Mouse (Mus musculus) kidney, embryonic 15.5 days (tissue): Measurements from ENCODE around the gene Slc48a1. TPM values are rescaled to one million over a fixed set of nuclear protein-coding genes. Genes with fewer than 3 reads are reported as not detected.

Source experiments
- ATAC-seq: fragments of 200-750 bp; cut with Nextera tagmentation; replicated peaks from 2 replicates; pipeline ENCODE4 v1.8.0; 2017; ENCODE audit warnings: moderate TSS enrichment; ENCODE audit not compliant: low FRiP score
- H3K27ac ChIP-seq: fragments of 300-500 bp; sonication (generic); 2 replicates; pipeline ENCODE4 v1.5.1; 2015; ENCODE audit warnings: mild to moderate bottlenecking, inconsistent platforms
- H3K27me3 ChIP-seq: fragments of 300-500 bp; sonication (generic); 2 replicates; pipeline ENCODE4 v1.6.1; 2015; ENCODE audit warnings: inconsistent platforms
- H3K36me3 ChIP-seq: fragments of 300-500 bp; sonication (generic); 2 replicates; pipeline ENCODE4 v1.6.1; 2015; ENCODE audit warnings: inconsistent platforms
- H3K4me1 ChIP-seq: fragments of 300-500 bp; sonication (generic); 2 replicates; pipeline ENCODE4 v1.6.1; 2015; ENCODE audit warnings: inconsistent platforms
- H3K4me2 ChIP-seq: fragments of 300-500 bp; sonication (generic); 2 replicates; pipeline ENCODE4 v1.6.1; 2015; ENCODE audit warnings: moderate library complexity, mild to moderate bottlenecking, inconsistent platforms
- H3K4me3 ChIP-seq: fragments of 300-500 bp; sonication (generic); replicated peaks from 2 replicates; pipeline ENCODE4 v1.5.1; 2015; ENCODE audit warnings: mild to moderate bottlenecking, inconsistent platforms
- H3K9ac ChIP-seq: fragments of 300-500 bp; sonication (generic); 2 replicates; pipeline ENCODE4 v1.6.1; 2015; ENCODE audit warnings: mild to moderate bottlenecking, inconsistent platforms
- H3K9me3 ChIP-seq: fragments of 300-500 bp; sonication (generic); replicated peaks from 2 replicates; pipeline ENCODE4 v1.6.1; 2016; ENCODE audit warnings: inconsistent platforms
- WGBS: fragments of 180-500 bp; shearing (Covaris S2); methylation state at CpG from one replicate; pipeline ENCODE4 v1.1.7; 2015; ENCODE audit warnings: mixed read lengths; 5-methylcytosine and 5-hydroxymethylcytosine counted together
- polyA plus RNA-seq: library from polyadenylated mRNA; unstranded; fragments of >200 nt; fragmentation: Nextera tagmentation; extraction: Ambion mirVana; gene quantifications from 2 replicates; pipeline ENCODE4 v1.2.1, GENCODE M21; 2015

Gene Slc48a1
- polyA plus RNA-seq, 1 experiment from 2014 or later: 58.8 TPM

DNA sequence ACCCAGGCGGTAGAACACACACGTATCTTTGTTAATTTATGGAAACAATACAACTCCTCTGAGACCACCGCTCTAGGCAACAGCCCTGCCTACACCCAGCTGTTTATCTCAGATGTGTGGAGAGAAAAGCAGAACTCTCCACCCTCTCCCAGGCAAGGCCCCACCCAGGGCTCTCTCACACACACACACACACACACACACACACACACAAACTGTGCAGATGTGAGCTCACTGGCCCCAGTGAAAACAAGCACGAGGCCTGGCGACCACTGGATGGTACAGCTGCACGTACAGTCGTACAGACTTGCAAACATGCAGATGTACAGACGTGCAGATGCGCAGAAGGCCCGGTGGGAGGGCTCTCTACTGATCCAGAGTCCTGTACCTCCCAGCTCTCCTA lies 33.4 kb upstream of the Slc48a1 start:
- Histone ChIP-seq H3K9me3 (no peaks in the 10 kb centered on the region), H3K4me2 (no peak overlapping the region), H3K27ac (peak overlapping the region; percentile 2; the same call in 1 of the 2 replicates), H3K27me3 (no peaks in the 10 kb centered on the region), H3K4me1 (peaks cover 9% of the 10 kb centered on the region; the same call in 1 of the 2 replicates), H3K4me3 (no peak overlapping the region), H3K36me3 (peaks cover 50% of the 10 kb centered on the region), H3K9ac (no peak overlapping the region)
- ATAC-seq: no peak
- WGBS: 55% methylated on average over 10 of the region's 10 CpGs

DNA sequence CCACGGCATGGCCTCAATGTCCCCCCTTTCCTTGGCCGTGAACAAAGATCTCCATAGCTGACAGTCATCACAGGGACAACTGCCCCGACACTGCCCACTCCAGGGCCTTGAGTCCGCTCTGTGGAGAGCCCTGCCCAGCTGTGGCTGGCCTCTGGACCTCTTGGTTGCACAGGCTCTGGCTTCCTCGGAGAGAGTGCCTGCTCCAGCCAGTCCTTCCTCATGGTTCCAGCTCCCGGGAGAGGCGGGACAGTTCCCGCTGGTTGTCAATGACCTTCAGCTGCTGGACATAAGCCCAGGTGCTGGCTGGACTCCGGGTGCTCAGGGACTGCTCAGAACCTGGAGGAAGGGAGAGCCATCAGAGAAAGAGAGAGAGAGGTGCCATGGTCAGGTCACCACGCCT lies 33.0 kb upstream of the Slc48a1 start:
- peaks cover 13% of the 10 kb centered on the region for H3K4me1 ChIP-seq
- H3K27me3 ChIP-seq: no peaks in the 10 kb centered on the region
- WGBS: 69% methylated on average over 10 of the region's 10 CpGs
- ATAC-seq: no peak; the same call in 1 of the 2 replicates
- H3K9ac ChIP-seq: no peak overlapping the region
- H3K9me3 ChIP-seq: no peaks in the 10 kb centered on the region
- H3K27ac ChIP-seq: peak overlapping the region; percentile 2; the same call in 1 of the 2 replicates
- H3K4me3 ChIP-seq: no peak overlapping the region
- H3K4me2 ChIP-seq: no peak overlapping the region
- peaks cover 50% of the 10 kb centered on the region for H3K36me3 ChIP-seq

DNA sequence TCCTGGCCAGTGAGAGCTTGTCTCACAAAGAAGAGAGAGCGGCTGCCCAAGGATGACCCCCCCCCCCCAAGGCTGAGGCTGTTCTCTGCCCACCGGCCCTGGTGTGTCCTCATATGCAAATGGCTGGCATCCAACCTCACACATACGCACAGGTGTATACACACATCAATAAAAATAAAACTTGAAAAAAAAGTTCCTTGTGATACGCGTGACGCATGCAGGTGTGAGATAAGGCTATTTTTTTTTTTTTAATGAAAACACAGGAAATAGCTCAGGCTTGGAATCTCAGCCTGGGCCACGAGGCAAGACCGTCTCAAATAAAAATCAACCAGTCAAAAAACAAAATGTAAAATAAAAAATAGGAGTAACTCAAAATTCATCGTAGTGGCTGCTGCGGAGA lies 32.0 kb upstream of the Slc48a1 start:
- no peaks in the 10 kb centered on the region for H3K27me3 ChIP-seq
- H3K4me1 ChIP-seq: peaks cover 22% of the 10 kb centered on the region
- no peaks in the 10 kb centered on the region for H3K9me3 ChIP-seq
- no peak for ATAC-seq
- no peak overlapping the region for H3K4me2 ChIP-seq
- peaks cover 50% of the 10 kb centered on the region for H3K36me3 ChIP-seq
- no peak overlapping the region for H3K27ac ChIP-seq
- no peak overlapping the region for H3K4me3 ChIP-seq
- no peak overlapping the region for H3K9ac ChIP-seq
- 89% methylated on average over 10 of the region's 10 CpGs for WGBS

DNA sequence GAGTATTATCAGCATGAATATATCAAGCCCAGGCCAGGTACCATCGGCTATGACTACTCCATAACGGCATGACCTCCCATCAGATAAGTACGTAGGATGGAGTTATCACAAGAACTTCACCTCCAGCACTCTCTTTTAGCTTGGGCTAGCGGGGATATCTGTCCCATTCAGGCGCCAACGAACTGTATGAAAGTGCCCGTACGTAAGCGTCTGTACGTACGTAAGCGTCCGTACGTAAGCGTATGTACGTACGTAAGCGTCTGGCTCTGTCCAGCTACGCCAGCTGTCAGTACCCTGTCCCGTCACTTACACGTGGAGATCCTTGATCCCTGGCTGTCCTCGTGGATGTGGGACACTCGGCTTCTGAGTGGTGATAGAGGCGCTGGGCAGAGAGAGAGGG lies 31.6 kb upstream of the Slc48a1 start:
- Histone ChIP-seq H3K27ac (no peak overlapping the region), H3K36me3 (peaks cover 50% of the 10 kb centered on the region), H3K27me3 (no peaks in the 10 kb centered on the region), H3K4me2 (no peak overlapping the region), H3K4me1 (peaks cover 22% of the 10 kb centered on the region), H3K4me3 (no peak overlapping the region), H3K9me3 (no peaks in the 10 kb centered on the region), H3K9ac (no peak overlapping the region)
- ATAC-seq: no peak
- 93% methylated on average over 24 of the region's 24 CpGs for WGBS

DNA sequence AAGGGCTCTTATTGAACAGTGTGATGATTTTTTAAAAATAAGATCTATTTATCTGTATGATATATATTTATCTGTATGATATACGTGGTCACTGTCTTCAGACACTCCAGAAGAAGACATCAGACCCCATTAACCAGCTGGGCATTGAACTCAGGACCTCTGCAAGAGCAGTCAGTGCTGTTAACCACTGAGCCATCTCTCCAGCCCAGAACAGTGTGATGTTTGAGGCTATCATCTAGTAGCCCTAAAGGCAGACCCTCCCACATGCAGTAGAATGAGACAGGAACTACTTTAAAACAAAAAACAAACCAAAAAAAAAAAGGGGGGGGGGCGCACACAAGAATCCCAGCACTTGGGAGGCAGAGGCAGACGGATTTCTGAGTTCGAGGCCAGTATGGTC lies 30.8 kb upstream of the Slc48a1 start:
- ATAC-seq: no peak
- no peaks in the 10 kb centered on the region for H3K27me3 ChIP-seq
- no peak overlapping the region for H3K4me3 ChIP-seq
- H3K4me1 ChIP-seq: peaks cover 22% of the 10 kb centered on the region
- WGBS: 87% methylated on average over 4 of the region's 4 CpGs
- H3K9me3 ChIP-seq: no peaks in the 10 kb centered on the region
- no peak overlapping the region for H3K27ac ChIP-seq
- no peak overlapping the region for H3K4me2 ChIP-seq
- no peak overlapping the region for H3K9ac ChIP-seq
- peaks cover 50% of the 10 kb centered on the region for H3K36me3 ChIP-seq

DNA sequence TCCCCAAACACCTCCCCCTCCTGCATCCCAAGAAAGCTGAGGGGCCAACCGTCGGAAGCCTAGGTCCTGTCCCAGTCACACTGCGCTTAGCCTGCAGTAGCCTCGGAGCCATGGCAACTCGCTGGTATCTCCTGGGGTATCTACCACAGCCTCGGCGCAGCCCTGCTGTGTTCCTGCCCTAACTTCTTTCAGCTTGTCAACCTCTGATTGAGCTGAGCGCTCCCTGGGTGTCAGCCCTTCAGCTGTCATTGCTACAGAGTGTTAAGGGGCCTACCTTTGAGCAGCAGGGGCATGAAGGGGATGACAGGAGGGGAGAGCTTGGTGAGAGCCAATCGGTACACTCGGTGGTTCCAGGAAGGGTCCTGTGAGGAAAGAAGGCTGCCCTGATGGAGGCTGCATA lies 30.0 kb upstream of the Slc48a1 start:
- Histone ChIP-seq H3K27me3 (no peaks in the 10 kb centered on the region), H3K9ac (no peak overlapping the region), H3K4me2 (no peak overlapping the region), H3K9me3 (no peaks in the 10 kb centered on the region), H3K36me3 (peaks cover 55% of the 10 kb centered on the region), H3K4me3 (no peak overlapping the region), H3K27ac (no peak overlapping the region), H3K4me1 (peaks cover 22% of the 10 kb centered on the region)
- 70% methylated on average over 10 of the region's 10 CpGs for WGBS
- no peak for ATAC-seq

DNA sequence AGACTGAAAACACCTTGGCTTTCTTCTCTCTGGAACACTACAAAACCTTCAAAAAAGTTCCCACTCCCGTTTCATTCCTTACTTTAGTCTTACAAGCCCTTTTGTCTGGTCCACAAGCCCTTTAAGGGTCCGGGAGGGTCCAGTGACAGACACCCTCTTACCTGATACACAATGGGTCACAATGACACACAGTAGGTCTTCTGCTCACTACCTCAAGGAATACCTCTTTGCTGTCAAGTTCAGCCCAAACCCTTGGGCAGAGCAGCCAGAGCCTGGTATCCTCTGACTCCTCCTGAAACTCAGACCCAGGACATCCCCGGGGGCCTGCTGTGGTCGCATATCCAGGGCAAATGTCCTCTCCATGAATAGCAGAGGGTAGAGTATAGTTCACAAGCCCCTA lies 29.4 kb upstream of the Slc48a1 start:
- 90% methylated on average over 4 of the region's 4 CpGs for WGBS
- H3K4me1 ChIP-seq: peaks cover 22% of the 10 kb centered on the region
- no peak overlapping the region for H3K9ac ChIP-seq
- H3K36me3 ChIP-seq: peaks cover 59% of the 10 kb centered on the region
- H3K4me3 ChIP-seq: no peak overlapping the region
- no peaks in the 10 kb centered on the region for H3K9me3 ChIP-seq
- H3K27ac ChIP-seq: no peak overlapping the region
- no peak for ATAC-seq
- no peaks in the 10 kb centered on the region for H3K27me3 ChIP-seq
- H3K4me2 ChIP-seq: no peak overlapping the region

DNA sequence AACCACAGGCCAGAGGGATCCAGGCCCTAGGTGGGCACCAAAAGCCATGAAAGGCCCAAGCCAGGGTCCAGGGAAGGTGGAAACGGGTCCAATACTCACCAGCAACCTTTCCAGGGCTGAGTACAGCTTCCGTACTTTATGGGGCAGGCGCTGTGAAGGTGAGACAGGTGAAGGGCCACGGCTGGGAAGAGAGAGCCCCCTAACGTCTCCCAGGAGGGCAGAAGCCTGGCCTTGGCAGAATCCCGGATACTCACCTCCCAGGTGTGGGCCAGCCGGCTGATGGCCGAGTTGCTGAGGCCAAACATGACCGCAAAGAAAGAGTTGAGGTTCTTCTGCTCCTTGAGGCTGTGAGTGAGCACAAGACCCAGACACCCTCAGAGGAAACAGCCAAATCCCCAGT lies 28.9 kb upstream of the Slc48a1 start:
- no peak overlapping the region for H3K4me3 ChIP-seq
- H3K27me3 ChIP-seq: no peaks in the 10 kb centered on the region
- H3K36me3 ChIP-seq: peaks cover 54% of the 10 kb centered on the region
- ATAC-seq: no peak
- H3K27ac ChIP-seq: no peak overlapping the region
- WGBS: 91% methylated on average over 9 of the region's 9 CpGs
- H3K9ac ChIP-seq: no peak overlapping the region
- H3K4me1 ChIP-seq: peaks cover 26% of the 10 kb centered on the region
- H3K9me3 ChIP-seq: no peaks in the 10 kb centered on the region
- no peak overlapping the region for H3K4me2 ChIP-seq

DNA sequence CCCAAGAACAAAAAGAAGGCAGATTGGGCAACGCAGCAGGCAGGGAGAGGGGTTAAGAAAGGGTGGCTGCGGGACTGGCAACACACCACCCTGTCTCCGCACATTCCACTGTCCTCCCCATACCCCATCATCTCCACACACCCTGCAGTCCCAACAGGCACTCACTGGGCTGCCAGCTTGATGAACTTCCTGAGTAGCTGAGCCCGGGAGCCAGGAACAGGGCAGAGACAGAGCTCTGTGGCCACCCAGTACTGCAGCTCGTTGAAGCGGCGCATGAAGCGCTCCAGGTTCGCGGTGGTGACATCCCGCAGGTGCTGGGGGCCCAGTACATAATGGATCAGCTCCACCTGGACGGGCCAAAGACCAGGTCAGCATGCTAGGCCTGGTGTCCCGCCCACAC lies 28.5 kb upstream of the Slc48a1 start:
- Histone ChIP-seq H3K27me3 (no peaks in the 10 kb centered on the region), H3K9ac (no peak overlapping the region), H3K36me3 (peaks cover 54% of the 10 kb centered on the region), H3K27ac (peak overlapping the region; percentile 70), H3K4me3 (no peak overlapping the region), H3K4me1 (peaks cover 29% of the 10 kb centered on the region), H3K4me2 (no peak overlapping the region), H3K9me3 (no peaks in the 10 kb centered on the region)
- 0 out of 2 replicates have a peak, but pooled peaks have one; percentile 19 for ATAC-seq
- 77% methylated on average over 13 of the region's 13 CpGs for WGBS

DNA sequence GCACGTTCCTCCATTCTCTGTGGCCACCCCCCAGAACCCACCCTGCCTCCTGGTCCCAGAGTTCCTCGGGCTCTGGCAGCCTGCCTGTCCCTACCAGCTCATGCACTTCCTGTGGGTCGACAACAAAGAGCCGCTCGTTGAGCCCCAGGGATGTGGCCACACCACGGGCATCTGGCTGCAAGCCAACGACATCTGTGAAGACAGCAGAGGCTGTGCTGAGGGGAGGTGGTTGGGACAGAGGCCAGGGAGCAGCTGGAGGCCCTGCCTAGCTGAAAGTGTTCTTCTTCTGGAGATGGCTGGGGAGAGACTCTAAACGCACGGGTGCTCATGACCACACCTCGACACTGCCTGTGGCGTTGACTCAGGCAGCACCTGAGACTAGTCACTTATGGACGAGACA lies 27.6 kb upstream of the Slc48a1 start:
- H3K36me3 ChIP-seq: peaks cover 48% of the 10 kb centered on the region
- peak overlapping the region; percentile 70 for H3K27ac ChIP-seq
- no peaks in the 10 kb centered on the region for H3K27me3 ChIP-seq
- no peaks in the 10 kb centered on the region for H3K9me3 ChIP-seq
- peak overlapping the region; percentile 5; the same call in 1 of the 2 replicates for H3K4me2 ChIP-seq
- no peak overlapping the region for H3K9ac ChIP-seq
- H3K4me3 ChIP-seq: no peak overlapping the region
- H3K4me1 ChIP-seq: peaks cover 32% of the 10 kb centered on the region
- WGBS: 26% methylated on average over 12 of the region's 12 CpGs
- peak; percentile 75; the same call in 1 of the 2 replicates for ATAC-seq

DNA sequence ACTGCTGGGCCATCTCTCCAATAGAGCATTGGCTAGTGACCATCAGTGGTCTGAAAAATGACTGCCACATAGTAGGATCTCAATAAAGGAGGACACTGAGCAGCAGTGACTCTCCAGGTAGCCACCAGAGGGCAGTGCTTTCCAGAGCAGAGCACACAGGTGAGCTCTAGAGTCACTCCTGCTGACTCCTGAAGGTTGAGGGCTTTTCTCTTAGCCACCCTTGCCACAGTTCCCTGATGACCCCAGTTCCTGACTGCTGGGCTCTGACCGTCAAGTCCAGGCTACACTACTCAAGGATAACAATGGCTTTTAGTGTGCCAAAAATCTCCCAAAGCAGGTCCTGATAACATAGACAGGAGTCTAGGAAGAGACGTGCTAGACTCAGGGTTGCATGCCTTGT lies 26.6 kb upstream of the Slc48a1 start:
- no peaks in the 10 kb centered on the region for H3K9me3 ChIP-seq
- no peak overlapping the region for H3K4me2 ChIP-seq
- no peak overlapping the region for H3K9ac ChIP-seq
- no peak for ATAC-seq
- H3K4me1 ChIP-seq: peaks cover 37% of the 10 kb centered on the region
- peaks cover 42% of the 10 kb centered on the region for H3K36me3 ChIP-seq
- no peak overlapping the region for H3K4me3 ChIP-seq
- WGBS: 66% methylated on average over 2 of the region's 2 CpGs
- H3K27me3 ChIP-seq: no peaks in the 10 kb centered on the region
- no peak overlapping the region for H3K27ac ChIP-seq

DNA sequence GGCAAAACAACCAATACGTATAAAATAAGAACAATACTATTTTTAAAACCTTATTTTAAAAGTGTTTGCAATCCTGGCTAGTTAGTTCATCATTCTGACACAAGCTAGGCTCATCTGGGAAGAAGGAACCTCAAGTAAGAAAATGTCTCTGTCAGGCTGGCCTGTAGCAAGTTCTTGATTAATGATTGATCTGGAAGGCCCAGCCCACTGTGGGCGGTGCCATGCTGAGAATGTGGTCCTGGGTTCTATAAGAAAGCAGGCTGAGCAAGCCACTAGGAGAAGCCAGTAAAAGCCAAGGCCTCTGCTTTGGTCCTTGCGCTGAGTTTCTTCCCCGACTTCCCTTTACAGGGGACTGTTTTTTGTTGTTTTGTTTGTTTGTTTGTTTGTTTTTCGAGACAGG lies 25.8 kb upstream of the Slc48a1 start:
- 93% methylated on average over 5 of the region's 5 CpGs for WGBS
- Histone ChIP-seq H3K27me3 (no peaks in the 10 kb centered on the region), H3K36me3 (peaks cover 42% of the 10 kb centered on the region), H3K4me2 (no peak overlapping the region), H3K4me1 (peaks cover 37% of the 10 kb centered on the region), H3K9me3 (no peaks in the 10 kb centered on the region), H3K9ac (no peak overlapping the region), H3K4me3 (no peak overlapping the region), H3K27ac (no peak overlapping the region)
- no peak for ATAC-seq

DNA sequence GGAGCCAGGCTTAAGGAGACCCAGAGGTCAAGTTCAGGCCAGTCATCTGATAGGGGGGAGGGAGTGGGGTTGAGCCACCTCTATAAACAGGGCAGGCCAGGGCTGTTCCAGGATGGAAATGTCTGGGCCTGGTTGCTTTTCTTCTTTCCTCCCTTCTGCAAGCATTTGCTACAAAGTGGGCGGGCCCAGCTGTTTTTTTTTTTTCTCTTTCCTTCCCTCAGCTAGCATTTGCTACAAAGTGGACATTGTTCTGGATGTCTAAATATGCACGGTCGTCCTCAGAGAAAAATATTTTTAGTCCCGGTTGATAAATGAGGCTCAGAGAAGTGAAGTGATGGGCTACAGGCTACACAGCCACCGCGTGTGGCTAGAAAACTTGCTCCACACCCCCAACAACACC lies 23.8 kb upstream of the Slc48a1 start:
- Histone ChIP-seq H3K27me3 (no peaks in the 10 kb centered on the region), H3K4me2 (no peak overlapping the region), H3K27ac (peak overlapping the region; percentile 46), H3K9ac (no peak overlapping the region), H3K9me3 (no peaks in the 10 kb centered on the region), H3K36me3 (peaks cover 42% of the 10 kb centered on the region), H3K4me1 (peaks cover 37% of the 10 kb centered on the region), H3K4me3 (no peak overlapping the region)
- ATAC-seq: no peak
- WGBS: 64% methylated on average over 6 of the region's 6 CpGs
